Mouse (Mus musculus) CH12.LX (cell line): ENCODE results near the gene Pip4k2c.

Experiments
- CHD1 ChIP-seq: IDR thresholded peaks from 2 replicates; pipeline ENCODE4 v1.6.1; 2012; ENCODE audit warnings: low read depth, low read length, improper control_type of control experiment, inconsistent platforms
- CTCF ChIP-seq, 2 experiments: IDR thresholded peaks in 1 of 2; conservative IDR thresholded peaks in 1 of 2; 2 replicates each; pipeline ENCODE4 v1.5.1; 2011 to 2012; ENCODE audit warnings: low read depth in 2 of 2, low read length in 2 of 2, improper control_type of control experiment in 1 of 2, inconsistent platforms in 1 of 2, mild to moderate bottlenecking in 1 of 2, moderate library complexity in 1 of 2
- HCFC1 ChIP-seq: IDR thresholded peaks from 2 replicates; pipeline ENCODE4 v1.6.1; 2012; ENCODE audit warnings: low read depth, mild to moderate bottlenecking, inconsistent platforms, low read length, improper control_type of control experiment
- TBP ChIP-seq: conservative IDR thresholded peaks from 2 replicates; pipeline ENCODE4 v1.6.1; 2011; ENCODE audit warnings: low read depth, low read length, improper control_type of control experiment
- USF1 ChIP-seq: IDR thresholded peaks from 2 replicates; pipeline ENCODE4 v1.6.1; 2014; ENCODE audit warnings: low read depth, mild to moderate bottlenecking, inconsistent platforms, low read length, improper control_type of control experiment
- USF2 ChIP-seq: conservative IDR thresholded peaks from 2 replicates; pipeline ENCODE4 v1.6.1; 2011; ENCODE audit warnings: low read depth, low read length, improper control_type of control experiment

DNA sequence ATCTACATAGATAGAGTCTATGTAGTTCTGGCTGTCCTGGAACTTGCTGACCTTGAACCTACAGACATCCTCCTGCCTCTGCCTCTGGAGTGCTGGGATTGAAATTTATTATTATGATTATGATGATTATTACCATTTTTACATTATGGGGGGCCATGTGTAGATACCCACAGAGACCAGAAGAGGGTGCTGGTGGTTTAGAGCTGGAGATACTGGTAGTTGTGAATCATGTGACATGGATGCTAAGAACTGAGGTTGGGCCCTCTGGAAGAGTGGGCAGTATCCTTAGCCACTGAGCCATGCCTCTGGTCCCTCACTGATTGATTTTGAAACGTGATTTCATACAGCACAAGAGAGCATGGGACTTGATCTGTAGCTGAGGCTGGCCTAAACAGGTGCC lies 24.9 kb downstream of the Pip4k2c start:
- peak; percentile 41; the same call in 1 of the 2 replicates for TF ChIP-seq USF1
- no peak for TF ChIP-seq CHD1
- no peak for TF ChIP-seq TBP
- peak in 1 of 2 experiments; percentile 60; a peak in 2 of 4 replicates for TF ChIP-seq CTCF (conservative IDR thresholded peaks at IDR 0.05 in 1 of 2, IDR thresholded peaks at IDR 0.05 in 1 of 2; ENCODE audit: low read depth in 2 of 2, low read length in 2 of 2)
- TF ChIP-seq USF2 = peak; percentile 46
- no peak for TF ChIP-seq HCFC1
